Mouse (Mus musculus) testis, adult 10 weeks (tissue): Measurements from ENCODE around the gene Trib2. TPM values are rescaled to one million over a fixed set of nuclear protein-coding genes. Genes with fewer than 3 reads are reported as not detected.

Experiments
- polyA plus RNA-seq: library from polyadenylated mRNA; stranded (reverse); fragments of 350-450 nt; fragmentation: Illumina TruSeq; extraction: RNeasy Lipid Tissue Mini Kit (QIAGEN cat#74804); gene quantifications from one replicate; pipeline ENCODE4 v1.2.3, GENCODE M21; 2014; ENCODE audit warnings: low read depth, low replicate concordance

The Trib2 gene
- polyA plus RNA-seq: 1.2 TPM

GRCm38 (mm10) chr12:15816740-15817178 lies at the start of gene Trib2:
Gene Trib2, minus strand, starts transcription at chr12:15816922.

